Mouse (Mus musculus) cortical plate, adult 2 months (tissue): ENCODE results near the gene Pdia6.

ENCODE experiments used
- CTCF ChIP-seq: fragments of 200-500 bp; IDR thresholded peaks from 2 replicates; pipeline ENCODE4 v1.5.1; 2011; ENCODE audit warnings: mild to moderate bottlenecking, control low read depth, low read length; ENCODE audit not compliant: insufficient read depth; ENCODE audit errors: extremely low read depth
- POLR2A ChIP-seq: fragments of 200-500 bp; IDR thresholded peaks from 2 replicates; pipeline ENCODE4 v1.6.1; 2011; ENCODE audit warnings: mild to moderate bottlenecking, low read length, control low read depth; ENCODE audit not compliant: insufficient read depth; ENCODE audit errors: extremely low read depth

GRCm38 (mm10) chr12:17333459-17333858, 67.1 kb downstream of the Pdia6 start:
- no peak for TF ChIP-seq CTCF
- no peak for TF ChIP-seq POLR2A
